Mouse (Mus musculus): ENCODE data around the gene Nectin4. TPM values are rescaled to one million over a fixed set of nuclear protein-coding genes. Genes with fewer than 3 reads are reported as not detected.

The Nectin4 gene
- polyA plus RNA-seq, 1 experiment from 2014 or later: 18.7 TPM

GRCm38 (mm10) chr1:171375646-171376097 lies 5.8 kb downstream of the Nectin4 start:
- Histone ChIP-seq H3K36me3 (ENCODE audit: inconsistent target) (no peaks in the 10 kb centered on the region; the same call in 1 of the 2 replicates), H3K79me2 (ENCODE audit: inconsistent target) (peaks cover 52% of the 10 kb centered on the region; the same call in 1 of the 2 replicates), H3K27ac (peak overlapping the region; percentile 19; the same call in 1 of the 2 replicates), H3K4me3 (ENCODE audit: inconsistent target) (no peak overlapping the region)
- WGBS (ENCODE audit: missing documents): 38% methylated on average over 9 of the region's 9 CpGs

DNA sequence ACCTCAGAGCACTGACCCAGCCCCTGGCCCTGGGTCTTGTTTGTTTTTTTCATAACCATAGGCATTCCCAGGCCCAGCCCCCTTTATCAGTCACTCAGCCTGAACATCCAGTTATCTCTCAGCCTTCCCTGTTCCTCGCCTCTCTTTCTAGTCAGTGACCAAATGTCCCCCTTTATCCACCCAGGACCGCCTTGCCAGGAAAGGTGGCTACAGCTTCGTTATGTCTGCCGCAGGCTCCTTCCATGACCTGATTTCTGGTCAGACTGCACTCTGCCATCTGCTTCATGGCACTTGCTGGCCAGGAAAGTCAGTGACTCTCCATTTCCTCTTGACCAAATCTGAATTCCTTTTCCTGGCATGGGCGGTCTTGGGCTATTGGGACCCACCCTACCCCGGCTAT lies 8.4 kb downstream of the Nectin4 start:
- Histone ChIP-seq H3K36me3 (ENCODE audit: inconsistent target) (peaks cover 7% of the 10 kb centered on the region; the same call in 1 of the 2 replicates), H3K79me2 (ENCODE audit: inconsistent target) (peaks cover 26% of the 10 kb centered on the region; the same call in 1 of the 2 replicates), H3K27ac (no peak overlapping the region), H3K4me3 (ENCODE audit: inconsistent target) (no peak overlapping the region)
- WGBS (ENCODE audit: missing documents): 91% methylated on average over 6 of the region's 6 CpGs

GRCm38 (mm10) chr1:171379935-171380599 lies 10.2 kb downstream of the Nectin4 start:
- peak overlapping the region; percentile 49 for H3K27ac ChIP-seq
- WGBS (ENCODE audit: missing documents): 24% methylated on average over 31 of the region's 31 CpGs
- H3K4me3 ChIP-seq (ENCODE audit: inconsistent target): no peak overlapping the region
- H3K36me3 ChIP-seq (ENCODE audit: inconsistent target): peaks cover 23% of the 10 kb centered on the region
- H3K79me2 ChIP-seq (ENCODE audit: inconsistent target): peaks cover 12% of the 10 kb centered on the region; the same call in 1 of the 2 replicates

DNA sequence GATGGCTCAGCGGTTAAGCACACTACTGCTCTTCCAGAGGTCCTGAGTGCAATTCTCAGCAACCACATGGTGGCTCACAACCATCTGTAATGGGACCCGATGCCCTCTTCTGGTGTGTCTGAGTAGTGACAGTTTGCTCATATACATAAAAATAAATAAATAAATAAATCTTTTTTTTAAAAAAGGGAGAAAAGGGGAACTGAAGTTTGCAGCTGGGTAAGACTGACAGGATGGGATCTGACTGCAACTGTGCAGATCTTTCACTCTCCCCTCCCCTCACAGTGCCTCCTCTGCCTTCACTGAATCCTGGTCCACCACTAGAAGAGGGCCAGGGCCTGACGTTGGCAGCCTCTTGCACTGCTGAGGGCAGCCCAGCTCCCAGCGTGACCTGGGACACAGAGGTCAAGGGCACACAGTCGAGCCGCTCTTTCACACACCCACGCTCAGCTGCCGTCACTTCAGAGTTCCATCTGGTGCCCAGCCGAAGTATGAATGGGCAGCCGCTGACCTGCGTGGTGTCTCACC lies 12.3 kb downstream of the Nectin4 start:
- 73% methylated on average over 10 of the region's 11 CpGs for WGBS (ENCODE audit: missing documents)
- Histone ChIP-seq H3K27ac (no peak overlapping the region), H3K4me3 (ENCODE audit: inconsistent target) (no peak overlapping the region)

GRCm38 (mm10) chr1:171384361-171384760 lies 14.5 kb downstream of the Nectin4 start:
- WGBS (ENCODE audit: missing documents): 86% methylated on average over 5 of the region's 9 CpGs
- Histone ChIP-seq H3K79me2 (ENCODE audit: inconsistent target) (peaks cover 3% of the 10 kb centered on the region), H3K27ac (no peak overlapping the region), H3K4me3 (ENCODE audit: inconsistent target) (no peak overlapping the region), H3K36me3 (ENCODE audit: inconsistent target) (peaks cover 29% of the 10 kb centered on the region)

More for the DNA sequence above, 12.3 kb downstream of the Nectin4 start:
- Histone ChIP-seq H3K36me3 (ENCODE audit: inconsistent target) (peaks cover 29% of the 10 kb centered on the region), H3K79me2 (ENCODE audit: inconsistent target) (peaks cover 7% of the 10 kb centered on the region; the same call in 1 of the 2 replicates)

DNA sequence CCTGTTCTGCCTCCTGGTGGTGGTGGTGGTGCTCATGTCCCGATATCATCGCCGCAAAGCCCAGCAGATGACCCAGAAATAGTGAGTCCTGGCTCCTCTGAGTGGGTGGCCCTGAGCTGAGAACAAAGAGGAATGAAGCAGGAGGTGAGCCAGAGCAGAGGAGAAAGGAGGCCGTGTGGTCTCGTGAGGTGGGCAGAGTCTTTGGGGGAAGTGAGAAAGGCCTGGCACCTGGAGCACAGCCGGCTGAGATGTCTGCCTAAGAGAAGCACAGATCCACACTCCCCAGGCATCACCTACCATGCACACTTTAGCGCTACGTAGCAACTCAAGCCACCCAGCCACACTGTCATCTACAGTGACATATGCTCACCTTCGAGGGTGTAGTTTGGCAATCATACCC lies 15.3 kb downstream of the Nectin4 start:
- Histone ChIP-seq H3K79me2 (ENCODE audit: inconsistent target) (peaks cover 11% of the 10 kb centered on the region), H3K36me3 (ENCODE audit: inconsistent target) (peaks cover 29% of the 10 kb centered on the region), H3K4me3 (ENCODE audit: inconsistent target) (no peak overlapping the region), H3K27ac (no peak overlapping the region)
- 90% methylated on average over 9 of the region's 9 CpGs for WGBS (ENCODE audit: missing documents)

GRCm38 (mm10) chr1:171387099-171387498 lies 17.2 kb downstream of the Nectin4 start:
- H3K4me3 ChIP-seq (ENCODE audit: inconsistent target): no peak overlapping the region
- H3K36me3 ChIP-seq (ENCODE audit: inconsistent target): peaks cover 29% of the 10 kb centered on the region
- 71% methylated on average over 6 of the region's 6 CpGs for WGBS (ENCODE audit: missing documents)
- no peak overlapping the region for H3K27ac ChIP-seq
- H3K79me2 ChIP-seq (ENCODE audit: inconsistent target): peaks cover 30% of the 10 kb centered on the region

- H3K36me3 ChIP-seq (ENCODE audit: inconsistent target): peaks cover 32% of the 10 kb centered on the region
- 4% methylated on average over 15 of the region's 15 CpGs for WGBS (ENCODE audit: missing documents)
- H3K27ac ChIP-seq: peak within 1 kb of the TSS; percentile 100
- H3K4me3 ChIP-seq (ENCODE audit: inconsistent target): peak within 1 kb of the TSS; percentile 99
- peaks cover 44% of the 10 kb centered on the region for H3K79me2 ChIP-seq (ENCODE audit: inconsistent target)
These were observed 18.6 kb downstream of the Nectin4 start, which contains the start of gene Arhgap30 for GRCm38 (mm10) chr1:171388376-171389102. Arhgap30 (plus strand) TSS chr1:171388954.

DNA sequence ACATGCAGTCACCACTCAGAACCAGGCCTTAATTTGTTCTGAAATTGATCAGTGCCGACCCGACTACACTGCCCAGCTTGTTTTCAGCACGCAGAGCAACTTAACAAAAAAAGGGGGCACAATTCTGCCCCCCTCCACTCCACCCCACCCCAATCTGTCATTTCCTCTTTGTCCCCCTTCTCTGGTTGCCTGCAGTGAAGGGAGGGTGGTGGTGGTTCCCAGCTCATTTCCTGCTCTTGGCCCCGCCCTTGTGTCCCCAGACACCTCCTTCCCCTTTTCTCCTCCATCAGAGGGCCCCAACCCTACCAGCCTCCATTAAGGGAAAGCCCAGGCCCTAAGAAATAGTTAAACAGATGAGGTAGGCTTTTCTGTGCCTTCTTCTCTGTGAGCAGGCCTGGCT lies 20.2 kb downstream of the Nectin4 start:
- peaks cover 34% of the 10 kb centered on the region for H3K36me3 ChIP-seq (ENCODE audit: inconsistent target)
- WGBS (ENCODE audit: missing documents): 0% methylated on average over 4 of the region's 4 CpGs
- peaks cover 60% of the 10 kb centered on the region for H3K79me2 ChIP-seq (ENCODE audit: inconsistent target)
- H3K27ac ChIP-seq: peak overlapping the region; percentile 100
- H3K4me3 ChIP-seq (ENCODE audit: inconsistent target): peak overlapping the region; percentile 99

DNA sequence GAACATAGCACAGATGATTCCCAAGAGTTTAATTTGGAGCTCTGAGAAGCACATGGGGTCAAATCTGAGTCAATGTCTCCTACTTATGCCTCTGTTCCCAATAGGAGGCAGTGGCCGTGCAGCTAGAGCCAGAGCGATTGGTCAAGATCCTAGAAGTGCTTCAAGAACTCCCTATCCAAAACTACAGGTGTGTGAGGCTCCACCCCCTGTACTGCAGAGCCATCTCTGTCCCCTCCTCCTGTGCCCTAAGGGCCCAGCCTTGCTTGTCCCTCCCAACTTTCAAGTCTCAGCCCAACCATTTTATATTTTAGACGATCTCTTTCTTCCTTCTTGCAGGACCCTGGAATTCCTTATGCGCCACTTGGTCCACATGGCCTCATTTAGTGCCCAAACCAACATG lies 31.9 kb downstream of the Nectin4 start:
- 98% methylated on average over 4 of the region's 4 CpGs for WGBS (ENCODE audit: missing documents)
- Histone ChIP-seq H3K79me2 (ENCODE audit: inconsistent target) (peaks cover 83% of the 10 kb centered on the region), H3K36me3 (ENCODE audit: inconsistent target) (peaks cover 93% of the 10 kb centered on the region), H3K4me3 (ENCODE audit: inconsistent target) (no peak overlapping the region), H3K27ac (no peak overlapping the region)

DNA sequence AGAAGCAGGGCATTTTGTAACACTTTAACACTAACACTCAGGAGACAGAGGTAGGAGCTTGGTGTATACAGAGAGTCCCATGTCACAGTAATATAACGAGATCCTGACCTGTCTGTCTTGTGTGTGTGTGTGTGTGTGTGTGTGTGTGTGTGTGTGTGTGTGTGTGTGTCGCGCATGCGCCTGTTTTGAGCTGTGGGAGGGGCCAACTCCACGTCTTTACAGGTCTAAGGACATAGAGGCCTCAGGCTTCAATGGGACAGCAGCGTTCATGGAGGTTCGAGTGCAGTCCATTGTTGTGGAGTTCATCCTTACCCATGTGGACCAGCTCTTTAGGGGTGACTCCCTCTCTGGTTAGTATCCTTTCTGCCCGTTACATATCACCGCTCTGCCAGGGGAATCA lies 33.1 kb downstream of the Nectin4 start:
- no peak overlapping the region for H3K27ac ChIP-seq
- H3K4me3 ChIP-seq (ENCODE audit: inconsistent target): no peak overlapping the region
- 94% methylated on average over 5 of the region's 9 CpGs for WGBS (ENCODE audit: missing documents)
- peaks cover 71% of the 10 kb centered on the region for H3K79me2 ChIP-seq (ENCODE audit: inconsistent target)
- H3K36me3 ChIP-seq (ENCODE audit: inconsistent target): peaks cover 93% of the 10 kb centered on the region

- 98% methylated on average over 5 of the region's 5 CpGs for WGBS (ENCODE audit: missing documents)
- Histone ChIP-seq H3K4me3 (ENCODE audit: inconsistent target) (no peak overlapping the region), H3K27ac (no peak overlapping the region), H3K36me3 (ENCODE audit: inconsistent target) (peaks cover 60% of the 10 kb centered on the region), H3K79me2 (ENCODE audit: inconsistent target) (peaks cover 39% of the 10 kb centered on the region)
These were observed 37.4 kb downstream of the Nectin4 start for GRCm38 (mm10) chr1:171407263-171407662.

GRCm38 (mm10) chr1:171410231-171410630 lies 40.3 kb downstream of the Nectin4 start:
- H3K27ac ChIP-seq: peak overlapping the region; percentile 86
- 79% methylated on average over 1 of the region's 1 CpGs for whole genome bisulfite sequencing (ENCODE audit: missing documents)
- no peak overlapping the region for H3K4me3 ChIP-seq (ENCODE audit: inconsistent target)
- H3K79me2 ChIP-seq (ENCODE audit: inconsistent target): peaks cover 40% of the 10 kb centered on the region
- peaks cover 44% of the 10 kb centered on the region for H3K36me3 ChIP-seq (ENCODE audit: inconsistent target)

DNA sequence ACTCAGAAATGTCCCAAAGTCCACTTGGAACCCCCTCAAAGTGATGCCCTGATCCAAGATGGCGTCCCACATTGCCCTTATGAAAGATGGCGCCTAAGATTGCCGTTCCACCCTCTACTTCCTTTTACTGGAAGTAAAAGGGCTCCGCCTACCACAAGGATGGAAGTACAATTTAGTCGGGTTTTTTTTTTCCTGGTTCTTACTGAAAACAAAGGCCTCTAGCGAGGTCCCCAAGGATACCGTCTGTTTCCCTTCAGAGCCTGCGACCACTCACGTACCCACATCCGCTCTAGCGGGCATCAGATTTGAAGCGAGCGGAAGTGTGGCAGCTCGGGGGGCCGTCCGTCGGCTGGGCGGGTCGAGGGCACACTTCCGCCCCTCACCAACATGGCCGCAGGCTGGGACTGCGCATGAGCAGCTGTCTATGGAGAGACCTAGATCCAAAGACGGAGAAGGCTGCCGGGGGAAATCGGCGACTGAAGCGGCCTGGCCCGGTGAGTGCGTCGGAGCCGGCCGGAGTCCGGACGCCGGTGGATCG lies 41.1 kb downstream of the Nectin4 start, which contains the start of gene Usf1:
Gene Usf1 (plus strand): TSS at position 367 of the 538 bp plus-strand sequence.
- H3K36me3 ChIP-seq (ENCODE audit: inconsistent target): peaks cover 46% of the 10 kb centered on the region
- peak within 1 kb of the TSS; percentile 94 for H3K4me3 ChIP-seq (ENCODE audit: inconsistent target)
- under 1% methylated on average over 36 of the region's 36 CpGs for WGBS (ENCODE audit: missing documents)
- peak within 1 kb of the TSS; percentile 86 for H3K27ac ChIP-seq
- H3K79me2 ChIP-seq (ENCODE audit: inconsistent target): peaks cover 48% of the 10 kb centered on the region

All from macrophage (primary cell).